Mouse (Mus musculus) neural tube, postnatal 0 days (tissue): ENCODE data around the gene Stx11. TPM values are rescaled to one million over a fixed set of nuclear protein-coding genes. Genes with fewer than 3 reads are reported as not detected.

Source experiments
- polyA plus RNA-seq: library from polyadenylated mRNA; unstranded; fragments of >200 nt; fragmentation: Nextera tagmentation; extraction: Ambion mirVana; gene quantifications from 2 replicates; pipeline ENCODE4 v1.2.1, GENCODE M21; 2015

The Stx11 gene
- 1.4 and 1.5 TPM in 2 replicates for polyA plus RNA-seq

DNA sequence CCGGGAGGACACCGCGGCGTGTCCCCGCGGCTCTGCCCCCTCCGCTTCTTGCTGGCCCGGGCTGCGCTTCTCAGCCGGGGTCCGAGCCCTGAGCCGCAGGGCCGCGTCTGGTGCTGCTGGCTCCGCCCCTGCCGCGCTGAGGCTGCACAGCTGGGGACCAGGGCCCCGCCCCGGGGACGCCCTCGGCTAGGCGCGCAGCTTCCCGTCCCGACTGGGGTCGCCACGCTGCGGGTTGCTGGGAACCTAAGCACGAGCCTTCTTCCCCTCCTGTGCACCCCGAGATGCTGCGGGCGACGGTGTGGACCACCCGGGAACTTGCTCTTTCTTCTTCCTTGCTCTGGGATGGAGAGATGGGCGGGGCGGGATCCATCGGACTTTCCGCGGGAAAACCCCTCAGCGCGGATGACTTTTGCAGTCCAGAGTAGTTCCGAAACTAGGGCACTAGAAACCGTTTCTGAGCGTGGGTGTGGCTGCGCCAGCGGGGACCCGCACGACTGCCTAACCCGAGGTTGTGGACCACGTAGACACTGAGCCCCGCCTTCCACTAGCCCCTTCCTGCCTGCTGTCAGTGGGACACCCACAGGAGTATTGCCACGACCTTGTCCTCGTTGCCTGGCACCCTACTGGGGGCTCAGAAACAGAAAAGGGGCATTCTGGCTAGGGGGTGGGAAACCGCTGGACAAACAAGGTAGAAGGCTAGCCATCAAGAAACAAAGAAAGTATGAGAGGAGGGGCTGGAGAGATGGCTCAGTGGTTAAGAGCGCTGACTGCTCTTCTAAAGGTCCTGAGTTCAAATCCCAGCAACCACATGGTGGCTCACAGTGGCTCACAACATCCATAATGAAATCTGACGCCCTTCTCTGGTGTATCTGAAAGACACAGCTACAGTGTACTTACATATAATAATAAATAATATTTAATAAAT is at the start of gene Stx11:
TSS of gene Stx11 (minus strand) at position 148 of the 925 bp plus-strand sequence.

GRCm38 (mm10) chr10:13005043-13005442 is 40.9 kb upstream of the Stx11 start, which contains the start of gene Sf3b5:
Gene Sf3b5, plus strand, starts transcription at chr10:13005343.

Other genes starting within 250 kb of the Stx11 start
- gene Utrn, start 94.9 kb downstream of the Stx11 start, polyA plus RNA-seq: 32.5 and 34.1 TPM in 2 replicates
- 29.9 and 30.3 TPM in 2 replicates for gene Sf3b5, start 41.0 kb upstream of the Stx11 start, polyA plus RNA-seq
- 19.4 and 21.4 TPM in 2 replicates for gene Plagl1, start 96.2 kb upstream of the Stx11 start, polyA plus RNA-seq
- not detected in 2 replicates for gene Zc2hc1b, start 213.7 kb upstream of the Stx11 start, polyA plus RNA-seq
- gene Ltv1, start 228.9 kb upstream of the Stx11 start, polyA plus RNA-seq: 24.4 and 27.6 TPM in 2 replicates